Mouse (Mus musculus): ENCODE data around the gene Olfr122. TPM values are rescaled to one million over a fixed set of nuclear protein-coding genes. Genes with fewer than 3 reads are reported as not detected.

Olfr122 gene
- not detected in 2 replicates for polyA plus RNA-seq (2012; rRNA removed)

GRCm38 (mm10) chr17:37768307-37768706 lies at the start of gene Olfr122:
Gene Olfr122 (plus strand): TSS chr17:37768607.
- no peak for DNase-seq (ENCODE audit: low read depth)

- DNase-seq (ENCODE audit: low read depth), result no peak
Observed at GRCm38 (mm10) chr17:37721508-37721907, 46.9 kb upstream of the Olfr122 start, which contains the start of gene Olfr120. Gene Olfr120 (plus strand): TSS chr17:37721808.

DNA sequence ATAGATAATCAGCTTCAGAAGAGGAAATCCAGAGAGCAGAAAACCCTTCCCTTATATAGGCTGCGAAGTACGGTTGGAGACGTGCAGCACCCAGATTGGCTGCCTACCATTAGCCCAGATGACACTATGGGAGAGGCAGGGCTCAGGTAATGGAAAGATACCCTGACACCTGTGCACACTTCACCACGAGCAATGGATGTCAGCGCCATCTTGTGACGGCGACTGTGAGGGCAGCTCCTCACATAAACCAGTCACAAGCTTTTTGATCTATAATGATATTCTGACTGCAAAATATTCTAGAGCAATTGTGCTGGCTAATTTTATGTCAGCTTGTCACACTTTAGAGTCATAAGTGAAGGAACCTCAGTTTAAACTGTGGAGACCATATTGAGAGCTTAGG lies 30.3 kb upstream of the Olfr122 start:
- DNase-seq (ENCODE audit: low read depth), result no peak

DNA sequence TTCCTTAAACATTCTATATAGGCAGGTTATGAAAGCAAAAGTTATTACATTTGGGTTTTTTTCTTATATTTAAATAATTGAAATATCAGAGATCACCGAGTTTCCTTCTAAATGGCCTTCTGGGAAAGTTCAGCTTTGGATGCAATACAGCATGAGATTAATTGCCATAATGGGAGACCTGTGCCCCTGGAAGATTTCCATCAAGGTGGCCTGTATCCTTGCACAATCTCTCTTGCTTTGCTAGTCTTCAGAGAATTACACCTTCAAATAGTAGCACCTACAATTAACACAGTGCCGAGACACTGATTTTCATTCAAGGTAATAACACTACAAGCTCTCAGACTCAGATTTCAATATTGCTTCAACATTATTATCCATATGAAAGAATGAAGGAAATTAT lies 24.8 kb downstream of the Olfr122 start, which contains the start of gene Olfr123:
Gene Olfr123 (plus strand): TSS at position 301 of the 400 bp plus-strand sequence.
- DNase-seq (ENCODE audit: low read depth), result no peak

DNA sequence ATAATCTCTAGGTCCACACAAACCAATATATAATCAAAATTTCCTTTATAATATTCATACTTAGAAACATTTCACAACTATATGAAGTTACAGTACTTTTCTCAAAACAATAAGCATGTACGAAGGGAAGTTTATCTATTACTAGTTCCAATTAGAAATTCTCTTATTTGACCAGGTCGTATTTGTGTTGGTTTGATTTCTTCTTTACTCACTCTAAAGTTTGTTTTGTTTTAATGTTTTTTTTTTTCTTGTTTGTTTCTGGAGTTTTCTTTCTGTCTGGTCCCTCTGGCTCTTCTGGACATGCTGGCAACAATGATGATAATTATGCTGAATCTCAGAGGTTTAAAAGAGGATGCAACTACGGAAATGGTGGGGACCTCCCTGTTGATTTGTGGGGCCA lies 31.2 kb downstream of the Olfr122 start, which contains the start of gene Olfr124:
Gene Olfr124 (plus strand): TSS at position 301 of the 400 bp plus-strand sequence.
- no peak for DNase-seq (ENCODE audit: low read depth)

Other genes with a start within 250 kb of the Olfr122 start
- not detected in 2 replicates for gene Olfr112, start 199.2 kb upstream of the Olfr122 start, polyA plus RNA-seq (2012; rRNA removed)
- gene Olfr113, start 190.9 kb upstream of the Olfr122 start, polyA plus RNA-seq (2012; rRNA removed), result not detected in 2 replicates
- gene Olfr114, start 175.9 kb upstream of the Olfr122 start, polyA plus RNA-seq (2012; rRNA removed), result not detected in 2 replicates
- gene Olfr115, start 141.5 kb upstream of the Olfr122 start, polyA plus RNA-seq (2012; rRNA removed), result not detected in 2 replicates
- gene Olfr116, start 141.4 kb upstream of the Olfr122 start, polyA plus RNA-seq (2012; rRNA removed), result not detected in 2 replicates
- not detected in 2 replicates for gene Olfr117, start 104.8 kb upstream of the Olfr122 start, polyA plus RNA-seq (2012; rRNA removed)
- not detected in 2 replicates for gene Olfr118, start 101.6 kb upstream of the Olfr122 start, polyA plus RNA-seq (2012; rRNA removed)
- not detected in 2 replicates for gene Olfr119, start 72.0 kb upstream of the Olfr122 start, polyA plus RNA-seq (2012; rRNA removed)
- gene Olfr120, start 46.8 kb upstream of the Olfr122 start, polyA plus RNA-seq (2012; rRNA removed), result not detected in 2 replicates
- gene Olfr121, start 19.8 kb upstream of the Olfr122 start, polyA plus RNA-seq (2012; rRNA removed), result not detected in 2 replicates
- gene Olfr123, start 24.9 kb downstream of the Olfr122 start, polyA plus RNA-seq (2012; rRNA removed), result not detected in 2 replicates
- not detected in 2 replicates for gene Olfr124, start 31.3 kb downstream of the Olfr122 start, polyA plus RNA-seq (2012; rRNA removed)
- not detected in 2 replicates for gene Olfr125, start 64.3 kb downstream of the Olfr122 start, polyA plus RNA-seq (2012; rRNA removed)
- not detected in 2 replicates for gene Olfr126, start 78.9 kb downstream of the Olfr122 start, polyA plus RNA-seq (2012; rRNA removed)
- gene Olfr127, start 131.8 kb downstream of the Olfr122 start, polyA plus RNA-seq (2012; rRNA removed), result not detected in 2 replicates
- not detected in 2 replicates for gene Olfr128, start 151.9 kb downstream of the Olfr122 start, polyA plus RNA-seq (2012; rRNA removed)
- not detected in 2 replicates for gene Olfr761, start 184.5 kb downstream of the Olfr122 start, polyA plus RNA-seq (2012; rRNA removed)